Mouse (Mus musculus): ENCODE measurements around the gene Siglecg. TPM values are rescaled to one million over a fixed set of nuclear protein-coding genes. Genes with fewer than 3 reads are reported as not detected.
A peak's percentile ranks its signal among the peaks of the same experiment; 100 is the strongest.

Siglecg gene
- 0.07 and 0.08 TPM in 2 replicates for polyA plus RNA-seq (2014; fragmentation: Nextera tagmentation; extraction: Ambion mirVana)

DNA sequence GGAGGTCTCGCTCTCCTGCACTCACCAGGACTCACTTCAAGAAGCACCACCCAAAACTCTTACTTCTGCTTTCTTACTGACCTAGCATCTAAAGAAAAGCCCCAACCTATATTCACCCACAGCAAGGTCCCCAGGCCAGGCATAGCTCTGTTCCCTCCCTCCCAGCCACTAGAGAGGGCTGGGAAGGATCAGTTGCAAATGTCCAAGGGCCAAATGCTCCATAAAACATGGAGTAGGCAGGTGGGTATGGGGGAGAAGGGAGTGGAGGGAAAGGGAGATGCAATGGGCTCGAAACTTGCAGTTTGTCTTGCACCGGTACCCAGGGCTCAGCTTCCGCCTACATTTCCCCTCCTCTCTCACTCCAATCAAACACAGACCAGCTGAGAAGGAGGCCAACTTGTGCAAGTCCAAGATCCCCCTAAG is at the start of gene Siglecg:
TSS of gene Siglecg (plus strand) at position 74 of the 423 bp plus-strand sequence.
- ATAC-seq (replicated peaks; ENCODE audit: insufficient number of reproducible peaks, low FRiP score, low TSS enrichment, low read depth) (no peak), DNase-seq (ENCODE audit: low spot score) (no peak)
- Histone ChIP-seq H3K4me2 (ENCODE audit: low read depth, low read length) (no peak within 1 kb of the TSS), H3K36me3 (replicated peaks; ENCODE audit: control insufficient read depth, insufficient read depth, low read depth, low read length) (no peaks in the 10 kb centered on the region), H3K4me1 (ENCODE audit: control insufficient read depth, insufficient read depth, low read length) (no peaks in the 10 kb centered on the region), H3K27me3 (ENCODE audit: control insufficient read depth, insufficient read depth, low read length) (no peaks in the 10 kb centered on the region), H3K27ac (replicated peaks; ENCODE audit: low read depth, low read length) (no peak within 1 kb of the TSS), H3K4me3 (ENCODE audit: low read depth, low read length) (no peak within 1 kb of the TSS), H3K9me3 (replicated peaks; ENCODE audit: control insufficient read depth, low read length) (no peaks in the 10 kb centered on the region), H3K9ac (replicated peaks; ENCODE audit: low read length) (no peak within 1 kb of the TSS)
- 72% methylated on average over 4 of the region's 4 CpGs for WGBS

DNA sequence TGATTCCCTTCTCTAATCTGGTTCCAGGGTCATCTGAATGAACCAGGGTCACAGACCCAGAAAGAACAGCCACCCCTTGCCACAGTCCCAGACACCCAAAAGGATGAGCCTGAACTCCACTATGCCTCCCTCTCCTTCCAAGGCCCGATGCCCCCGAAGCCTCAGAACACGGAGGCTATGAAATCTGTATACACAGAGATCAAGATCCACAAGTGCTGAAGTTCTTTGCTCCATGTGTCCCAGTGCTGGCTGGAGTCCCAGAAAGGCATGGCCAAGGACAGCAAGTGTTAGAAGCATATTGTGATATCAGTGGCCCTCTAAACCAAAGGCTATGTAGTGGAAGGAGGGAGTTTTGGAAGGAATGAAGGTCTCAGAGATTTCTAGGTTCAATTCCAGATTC is 49.4 kb upstream of the Siglecg start:
- no peak overlapping the region for H3K4me3 ChIP-seq (ENCODE audit: low read depth, low read length)
- H3K4me2 ChIP-seq (ENCODE audit: low read depth, low read length): no peak overlapping the region
- no peaks in the 10 kb centered on the region for H3K36me3 ChIP-seq (replicated peaks; ENCODE audit: control insufficient read depth, insufficient read depth, low read depth, low read length)
- no peak overlapping the region for H3K27ac ChIP-seq (replicated peaks; ENCODE audit: low read depth, low read length)
- ATAC-seq (replicated peaks; ENCODE audit: insufficient number of reproducible peaks, low FRiP score, low TSS enrichment, low read depth) (no peak), DNase-seq (ENCODE audit: low spot score) (no peak)
- no peaks in the 10 kb centered on the region for H3K4me1 ChIP-seq (ENCODE audit: control insufficient read depth, insufficient read depth, low read length)
- H3K27me3 ChIP-seq (ENCODE audit: control insufficient read depth, insufficient read depth, low read length): no peaks in the 10 kb centered on the region
- no peaks in the 10 kb centered on the region for H3K9me3 ChIP-seq (replicated peaks; ENCODE audit: control insufficient read depth, low read length)
- H3K9ac ChIP-seq (replicated peaks; ENCODE audit: low read length): no peak overlapping the region
- WGBS: 80% methylated on average over 3 of the region's 3 CpGs

DNA sequence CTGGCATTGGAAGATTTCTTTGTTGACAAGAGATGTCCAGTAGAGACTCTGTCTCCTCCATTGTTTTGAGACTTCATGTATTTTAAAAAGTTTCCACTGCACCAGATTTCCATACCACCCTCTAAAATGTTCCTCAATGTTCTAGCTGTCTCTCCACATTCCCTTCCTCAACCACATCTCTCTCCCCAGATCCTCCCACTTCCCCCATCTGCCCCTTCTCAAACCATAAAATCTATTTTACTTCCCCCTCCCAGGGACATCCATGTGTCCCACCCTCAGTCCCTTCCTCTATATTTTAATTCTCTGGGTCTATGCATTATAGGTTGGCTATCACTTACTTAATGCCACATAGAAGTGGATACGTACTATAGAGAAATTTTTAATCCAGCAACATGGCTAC is 46.6 kb upstream of the Siglecg start:
- WGBS: 92% methylated on average over 1 of the region's 1 CpGs

DNA sequence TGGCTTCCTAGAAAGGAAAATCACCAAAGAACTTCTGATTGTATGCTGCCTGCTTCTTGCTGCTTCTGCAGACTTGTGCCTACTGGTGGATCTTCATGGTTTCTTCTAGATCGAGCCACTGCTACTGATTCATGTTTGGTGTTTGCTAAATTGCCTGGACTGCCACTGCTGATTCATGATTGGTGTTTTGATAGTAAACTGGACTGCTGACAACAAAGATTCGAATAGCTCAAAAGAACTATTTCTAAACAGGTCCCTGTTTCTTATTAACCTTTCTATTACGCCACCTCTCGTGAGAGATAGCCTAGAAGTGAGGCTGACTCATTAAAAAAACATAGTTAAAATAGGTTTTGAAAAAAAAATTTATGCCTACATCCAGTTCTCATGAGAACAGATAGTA is 46.0 kb upstream of the Siglecg start:
- no peaks in the 10 kb centered on the region for H3K36me3 ChIP-seq (replicated peaks; ENCODE audit: control insufficient read depth, insufficient read depth, low read depth, low read length)
- WGBS: 76% methylated on average over 4 of the region's 4 CpGs
- no peak overlapping the region for H3K4me2 ChIP-seq (ENCODE audit: low read depth, low read length)
- no peaks in the 10 kb centered on the region for H3K9me3 ChIP-seq (replicated peaks; ENCODE audit: control insufficient read depth, low read length)
- ATAC-seq (replicated peaks; ENCODE audit: insufficient number of reproducible peaks, low FRiP score, low TSS enrichment, low read depth) (no peak), DNase-seq (ENCODE audit: low spot score) (no peak)
- no peak overlapping the region for H3K9ac ChIP-seq (replicated peaks; ENCODE audit: low read length)
- H3K27ac ChIP-seq (replicated peaks; ENCODE audit: low read depth, low read length): no peak overlapping the region
- no peaks in the 10 kb centered on the region for H3K4me1 ChIP-seq (ENCODE audit: control insufficient read depth, insufficient read depth, low read length)
- H3K27me3 ChIP-seq (ENCODE audit: control insufficient read depth, insufficient read depth, low read length): no peaks in the 10 kb centered on the region
- H3K4me3 ChIP-seq (ENCODE audit: low read depth, low read length): no peak overlapping the region

More for the DNA sequence above, 46.6 kb upstream of the Siglecg start:
- ATAC-seq (replicated peaks; ENCODE audit: insufficient number of reproducible peaks, low FRiP score, low TSS enrichment, low read depth) (no peak), DNase-seq (ENCODE audit: low spot score) (no peak)
- Histone ChIP-seq H3K4me1 (ENCODE audit: control insufficient read depth, insufficient read depth, low read length) (no peaks in the 10 kb centered on the region), H3K9ac (replicated peaks; ENCODE audit: low read length) (no peak overlapping the region), H3K27me3 (ENCODE audit: control insufficient read depth, insufficient read depth, low read length) (no peaks in the 10 kb centered on the region), H3K9me3 (replicated peaks; ENCODE audit: control insufficient read depth, low read length) (no peaks in the 10 kb centered on the region), H3K36me3 (replicated peaks; ENCODE audit: control insufficient read depth, insufficient read depth, low read depth, low read length) (no peaks in the 10 kb centered on the region), H3K4me3 (ENCODE audit: low read depth, low read length) (no peak overlapping the region), H3K4me2 (ENCODE audit: low read depth, low read length) (no peak overlapping the region), H3K27ac (replicated peaks; ENCODE audit: low read depth, low read length) (no peak overlapping the region)

DNA sequence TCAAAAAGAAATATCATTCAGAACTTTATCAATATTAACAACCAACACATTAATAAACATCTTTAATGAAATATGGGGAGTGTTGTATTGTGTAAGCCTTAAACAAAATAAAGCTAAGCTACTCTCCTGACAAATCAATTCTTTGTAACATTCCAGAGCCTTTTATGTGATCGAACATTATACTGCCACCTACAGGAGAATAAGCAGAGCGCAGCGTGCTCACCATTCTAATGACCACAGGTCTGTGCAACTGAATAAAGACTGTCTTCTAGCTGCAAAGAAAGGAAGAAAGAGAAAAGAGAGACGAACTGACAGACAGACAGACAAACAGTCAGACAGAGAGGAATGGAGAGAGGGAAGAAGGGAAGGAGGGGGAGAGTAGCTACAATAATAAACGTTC is 29.8 kb upstream of the Siglecg start:
- DNase-seq (ENCODE audit: low spot score): peak; percentile 73
- H3K9me3 ChIP-seq (replicated peaks; ENCODE audit: control insufficient read depth, low read length): no peaks in the 10 kb centered on the region

DNA sequence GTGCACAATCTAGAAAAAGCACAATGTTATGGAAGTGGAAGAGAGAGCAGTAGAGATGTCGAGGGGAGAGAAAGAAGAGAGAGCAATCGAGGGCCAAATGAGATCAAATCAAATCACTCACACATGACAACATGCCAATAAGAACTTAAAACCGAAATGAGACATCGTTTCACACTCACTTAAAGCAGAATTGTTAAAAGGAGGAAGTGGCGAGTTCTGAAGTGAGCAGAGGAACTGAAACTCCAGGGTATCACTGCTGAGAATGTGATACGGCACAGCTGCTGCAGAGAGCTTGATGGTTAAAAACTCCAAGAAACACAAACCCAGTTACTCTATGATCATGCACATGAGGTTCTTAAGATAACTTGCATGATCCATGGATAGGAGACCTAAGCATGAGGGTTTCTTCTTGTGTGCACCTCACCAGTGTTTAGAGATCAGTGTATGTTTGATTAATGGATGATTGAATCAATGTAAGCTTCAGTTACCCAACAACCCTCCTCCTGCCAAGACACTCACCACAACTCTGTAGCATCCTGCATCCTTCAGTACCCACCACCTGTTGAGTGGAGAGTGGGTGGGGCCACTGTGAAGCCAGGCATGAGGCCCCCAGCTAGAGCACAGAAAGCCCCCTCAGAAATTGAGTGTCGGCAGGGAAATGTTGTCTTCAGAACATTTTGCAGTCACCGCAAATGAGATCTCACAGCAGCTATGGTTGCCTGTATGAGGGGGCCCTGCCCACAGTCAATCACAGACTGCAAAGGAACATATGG is 15.5 kb upstream of the Siglecg start:
- no peaks in the 10 kb centered on the region for H3K36me3 ChIP-seq (replicated peaks; ENCODE audit: control insufficient read depth, insufficient read depth, low read depth, low read length)
- H3K4me2 ChIP-seq (ENCODE audit: low read depth, low read length): no peak overlapping the region
- no peaks in the 10 kb centered on the region for H3K4me1 ChIP-seq (ENCODE audit: control insufficient read depth, insufficient read depth, low read length)
- no peak overlapping the region for H3K27ac ChIP-seq (replicated peaks; ENCODE audit: low read depth, low read length)
- no peaks in the 10 kb centered on the region for H3K9me3 ChIP-seq (replicated peaks; ENCODE audit: control insufficient read depth, low read length)
- H3K27me3 ChIP-seq (ENCODE audit: control insufficient read depth, insufficient read depth, low read length): no peaks in the 10 kb centered on the region
- no peak overlapping the region for H3K9ac ChIP-seq (replicated peaks; ENCODE audit: low read length)
- DNase-seq (ENCODE audit: low spot score): no peak
- H3K4me3 ChIP-seq (ENCODE audit: low read depth, low read length): no peak overlapping the region
- no peak for ATAC-seq (replicated peaks; ENCODE audit: insufficient number of reproducible peaks, low FRiP score, low TSS enrichment, low read depth)
- WGBS: 80% methylated on average over 8 of the region's 8 CpGs

More for the DNA sequence above, 29.8 kb upstream of the Siglecg start:
- H3K4me3 ChIP-seq (ENCODE audit: low read depth, low read length): no peak overlapping the region
- H3K9ac ChIP-seq (replicated peaks; ENCODE audit: low read length): no peak overlapping the region
- H3K27ac ChIP-seq (replicated peaks; ENCODE audit: low read depth, low read length): no peak overlapping the region
- no peak overlapping the region for H3K4me2 ChIP-seq (ENCODE audit: low read depth, low read length)
- H3K4me1 ChIP-seq (ENCODE audit: control insufficient read depth, insufficient read depth, low read length): no peaks in the 10 kb centered on the region
- 19% methylated on average over 5 of the region's 5 CpGs for WGBS
- H3K36me3 ChIP-seq (replicated peaks; ENCODE audit: control insufficient read depth, insufficient read depth, low read depth, low read length): no peaks in the 10 kb centered on the region
- ATAC-seq (replicated peaks; ENCODE audit: insufficient number of reproducible peaks, low FRiP score, low TSS enrichment, low read depth): no peak
- H3K27me3 ChIP-seq (ENCODE audit: control insufficient read depth, insufficient read depth, low read length): no peaks in the 10 kb centered on the region

DNA sequence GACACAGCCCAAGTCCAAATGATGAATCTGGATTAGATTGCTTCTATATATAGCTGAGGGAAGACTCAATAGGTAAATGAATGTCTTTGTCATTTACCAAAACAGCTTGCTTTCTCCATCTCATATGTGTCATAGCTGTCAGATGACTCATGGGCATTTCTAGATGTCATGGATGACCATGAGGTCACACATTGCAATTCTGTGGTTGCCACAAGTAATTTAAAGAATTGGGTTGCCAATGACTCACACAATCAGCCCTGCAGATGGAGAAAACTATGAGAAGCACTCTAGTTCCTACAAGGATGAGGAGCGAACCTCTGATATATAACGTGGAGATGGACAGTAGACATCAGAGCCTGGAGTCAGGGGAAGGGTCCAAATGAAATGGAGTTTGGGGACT is 8.5 kb upstream of the Siglecg start:
- Histone ChIP-seq H3K9ac (replicated peaks; ENCODE audit: low read length) (no peak overlapping the region), H3K4me1 (ENCODE audit: control insufficient read depth, insufficient read depth, low read length) (no peaks in the 10 kb centered on the region), H3K27ac (replicated peaks; ENCODE audit: low read depth, low read length) (no peak overlapping the region), H3K36me3 (replicated peaks; ENCODE audit: control insufficient read depth, insufficient read depth, low read depth, low read length) (no peaks in the 10 kb centered on the region), H3K4me3 (ENCODE audit: low read depth, low read length) (no peak overlapping the region), H3K4me2 (ENCODE audit: low read depth, low read length) (no peak overlapping the region), H3K9me3 (replicated peaks; ENCODE audit: control insufficient read depth, low read length) (no peaks in the 10 kb centered on the region), H3K27me3 (ENCODE audit: control insufficient read depth, insufficient read depth, low read length) (no peaks in the 10 kb centered on the region)
- ATAC-seq (replicated peaks; ENCODE audit: insufficient number of reproducible peaks, low FRiP score, low TSS enrichment, low read depth) (no peak), DNase-seq (ENCODE audit: low spot score) (no peak)
- WGBS: 84% methylated on average over 2 of the region's 2 CpGs

DNA sequence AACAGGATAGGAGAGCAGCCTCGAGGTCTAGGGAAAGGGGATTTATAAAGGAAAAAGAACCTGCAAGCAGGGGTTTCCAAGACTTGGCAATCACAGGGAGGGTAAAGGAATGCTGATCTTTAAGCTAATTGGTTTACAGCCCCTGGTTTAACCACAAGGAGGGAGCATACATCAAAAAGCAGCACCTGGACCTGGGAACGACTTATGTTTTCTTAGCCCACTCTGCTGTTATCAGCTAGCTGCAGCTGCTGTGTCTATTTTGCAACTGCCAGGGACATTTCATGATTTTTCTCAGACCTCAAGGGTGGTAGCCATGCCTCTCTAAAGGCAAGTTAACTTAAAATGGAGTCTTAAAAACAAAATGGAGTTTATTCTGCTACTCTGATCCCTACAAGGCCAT is 5.3 kb upstream of the Siglecg start:
- no peak overlapping the region for H3K4me2 ChIP-seq (ENCODE audit: low read depth, low read length)
- H3K4me3 ChIP-seq (ENCODE audit: low read depth, low read length): no peak overlapping the region
- WGBS: 60% methylated on average over 2 of the region's 2 CpGs
- no peak for DNase-seq (ENCODE audit: low spot score)
- H3K27me3 ChIP-seq (ENCODE audit: control insufficient read depth, insufficient read depth, low read length): no peaks in the 10 kb centered on the region
- no peak for ATAC-seq (replicated peaks; ENCODE audit: insufficient number of reproducible peaks, low FRiP score, low TSS enrichment, low read depth)
- H3K9ac ChIP-seq (replicated peaks; ENCODE audit: low read length): no peak overlapping the region
- no peak overlapping the region for H3K27ac ChIP-seq (replicated peaks; ENCODE audit: low read depth, low read length)
- no peaks in the 10 kb centered on the region for H3K36me3 ChIP-seq (replicated peaks; ENCODE audit: control insufficient read depth, insufficient read depth, low read depth, low read length)
- no peaks in the 10 kb centered on the region for H3K9me3 ChIP-seq (replicated peaks; ENCODE audit: control insufficient read depth, low read length)
- H3K4me1 ChIP-seq (ENCODE audit: control insufficient read depth, insufficient read depth, low read length): no peaks in the 10 kb centered on the region
